Mouse (Mus musculus) kidney, embryonic 15.5 days (tissue): Measurements from ENCODE around the gene Txndc12. TPM values are rescaled to one million over a fixed set of nuclear protein-coding genes. Genes with fewer than 3 reads are reported as not detected.

ENCODE experiments used
- ATAC-seq: fragments of 200-750 bp; cut with Nextera tagmentation; replicated peaks from 2 replicates; pipeline ENCODE4 v1.8.0; 2017; ENCODE audit warnings: moderate TSS enrichment; ENCODE audit not compliant: low FRiP score
- H3K27ac ChIP-seq: fragments of 300-500 bp; sonication (generic); 2 replicates; pipeline ENCODE4 v1.5.1; 2015; ENCODE audit warnings: mild to moderate bottlenecking, inconsistent platforms
- H3K27me3 ChIP-seq: fragments of 300-500 bp; sonication (generic); 2 replicates; pipeline ENCODE4 v1.6.1; 2015; ENCODE audit warnings: inconsistent platforms
- H3K36me3 ChIP-seq: fragments of 300-500 bp; sonication (generic); 2 replicates; pipeline ENCODE4 v1.6.1; 2015; ENCODE audit warnings: inconsistent platforms
- H3K4me1 ChIP-seq: fragments of 300-500 bp; sonication (generic); 2 replicates; pipeline ENCODE4 v1.6.1; 2015; ENCODE audit warnings: inconsistent platforms
- H3K4me2 ChIP-seq: fragments of 300-500 bp; sonication (generic); 2 replicates; pipeline ENCODE4 v1.6.1; 2015; ENCODE audit warnings: moderate library complexity, mild to moderate bottlenecking, inconsistent platforms
- H3K4me3 ChIP-seq: fragments of 300-500 bp; sonication (generic); replicated peaks from 2 replicates; pipeline ENCODE4 v1.5.1; 2015; ENCODE audit warnings: mild to moderate bottlenecking, inconsistent platforms
- H3K9ac ChIP-seq: fragments of 300-500 bp; sonication (generic); 2 replicates; pipeline ENCODE4 v1.6.1; 2015; ENCODE audit warnings: mild to moderate bottlenecking, inconsistent platforms
- H3K9me3 ChIP-seq: fragments of 300-500 bp; sonication (generic); replicated peaks from 2 replicates; pipeline ENCODE4 v1.6.1; 2016; ENCODE audit warnings: inconsistent platforms
- WGBS: fragments of 180-500 bp; shearing (Covaris S2); methylation state at CpG from one replicate; pipeline ENCODE4 v1.1.7; 2015; ENCODE audit warnings: mixed read lengths; 5-methylcytosine and 5-hydroxymethylcytosine counted together
- polyA plus RNA-seq: library from polyadenylated mRNA; unstranded; fragments of >200 nt; fragmentation: Nextera tagmentation; extraction: Ambion mirVana; gene quantifications from 2 replicates; pipeline ENCODE4 v1.2.1, GENCODE M21; 2015

Txndc12 gene
- polyA plus RNA-seq, 1 experiment from 2014 or later: 112 TPM

- no peak for ATAC-seq
- no peak overlapping the region for H3K4me3 ChIP-seq
- no peaks in the 10 kb centered on the region for H3K27me3 ChIP-seq
- no peak overlapping the region for H3K27ac ChIP-seq
- H3K9ac ChIP-seq: no peak overlapping the region
- H3K4me2 ChIP-seq: no peak overlapping the region
- H3K36me3 ChIP-seq: peaks cover 24% of the 10 kb centered on the region
- H3K9me3 ChIP-seq: no peaks in the 10 kb centered on the region
- 82% methylated on average over 7 of the region's 7 CpGs for WGBS
- H3K4me1 ChIP-seq: no peaks in the 10 kb centered on the region
Observed at GRCm38 (mm10) chr4:108866806-108867205, 32.4 kb downstream of the Txndc12 start.

DNA sequence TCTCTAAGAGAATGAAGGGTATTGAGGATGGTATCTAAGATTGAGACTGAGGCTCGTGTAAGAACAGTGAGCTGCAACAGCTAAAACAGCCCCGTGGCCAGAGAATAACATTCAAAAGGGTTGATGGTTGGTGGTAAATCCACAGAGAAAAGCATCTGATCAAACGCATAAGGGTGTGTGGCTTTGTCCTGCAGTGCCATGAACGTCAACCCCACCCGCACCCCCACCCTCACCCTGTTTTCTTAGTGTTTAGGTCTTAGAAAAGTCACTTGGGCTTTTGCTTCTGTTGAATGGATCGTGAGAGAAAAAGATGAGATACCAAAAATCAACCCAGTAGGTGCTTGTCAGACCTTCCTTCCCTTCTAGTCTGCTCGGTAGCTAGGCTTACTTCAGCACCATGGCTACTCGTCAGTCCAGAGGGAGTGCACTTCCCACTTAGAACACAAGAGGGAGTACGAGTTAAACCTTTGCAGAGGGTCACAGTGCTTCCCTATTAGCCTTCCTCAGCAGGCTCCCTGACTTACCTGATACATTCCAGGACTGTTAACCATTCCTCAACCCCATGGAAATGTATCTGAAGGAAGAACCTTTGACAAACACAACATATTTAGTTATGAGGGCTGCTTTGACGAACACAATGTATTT is 35.5 kb downstream of the Txndc12 start:
- no peak overlapping the region for H3K27ac ChIP-seq
- no peak overlapping the region for H3K9ac ChIP-seq
- ATAC-seq: peak; percentile 69; the same call in 1 of the 2 replicates
- 38% methylated on average over 10 of the region's 10 CpGs for WGBS
- no peaks in the 10 kb centered on the region for H3K36me3 ChIP-seq
- H3K4me2 ChIP-seq: no peak overlapping the region
- no peaks in the 10 kb centered on the region for H3K27me3 ChIP-seq
- H3K9me3 ChIP-seq: no peaks in the 10 kb centered on the region
- H3K4me1 ChIP-seq: no peaks in the 10 kb centered on the region
- H3K4me3 ChIP-seq: no peak overlapping the region

DNA sequence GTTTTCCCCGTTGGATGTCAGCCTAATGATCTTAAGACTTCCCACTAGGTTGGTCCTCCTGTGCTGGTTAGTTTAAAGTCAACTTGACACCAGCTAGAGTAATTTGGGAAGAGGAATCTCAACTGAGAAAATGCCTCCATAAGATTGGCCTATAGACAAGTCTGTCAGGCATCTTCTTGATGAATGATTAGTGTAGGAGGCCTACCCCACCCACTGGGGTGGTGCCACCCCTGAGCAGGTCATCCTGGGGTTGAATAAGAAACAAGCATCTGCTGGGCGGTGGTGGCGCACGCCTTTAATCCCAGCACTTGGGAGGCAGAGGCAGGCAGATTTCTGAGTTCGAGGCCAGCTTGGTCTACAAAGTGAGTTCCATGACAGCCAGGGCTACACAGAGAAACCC is 39.3 kb downstream of the Txndc12 start:
- H3K9ac ChIP-seq: no peak overlapping the region
- H3K4me3 ChIP-seq: no peak overlapping the region
- 86% methylated on average over 5 of the region's 5 CpGs for WGBS
- ATAC-seq: no peak
- H3K9me3 ChIP-seq: no peaks in the 10 kb centered on the region
- H3K4me1 ChIP-seq: peaks cover 4% of the 10 kb centered on the region
- H3K36me3 ChIP-seq: no peaks in the 10 kb centered on the region
- H3K4me2 ChIP-seq: no peak overlapping the region
- H3K27me3 ChIP-seq: peaks cover 10% of the 10 kb centered on the region; the same call in 1 of the 2 replicates
- H3K27ac ChIP-seq: no peak overlapping the region

DNA sequence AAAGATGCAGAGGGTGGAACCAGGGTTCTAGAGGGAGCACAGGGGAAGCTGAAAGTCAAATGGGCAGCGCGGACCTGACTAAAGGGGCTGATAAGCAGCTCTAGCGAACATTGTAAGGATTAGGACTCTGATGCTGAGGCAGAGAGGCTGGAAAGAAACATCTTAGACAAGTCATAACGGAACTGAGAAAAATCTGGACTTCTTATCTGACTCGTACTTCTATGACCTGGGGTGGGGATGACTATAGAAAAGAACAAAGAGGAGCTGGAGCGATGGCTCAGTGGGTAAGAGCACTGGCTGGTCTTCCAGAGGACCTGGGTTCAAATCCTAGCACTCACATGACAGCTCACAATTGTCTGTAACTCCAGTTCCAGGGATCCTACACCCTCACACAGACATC is 43.5 kb downstream of the Txndc12 start:
- no peak overlapping the region for H3K4me3 ChIP-seq
- H3K27me3 ChIP-seq: peaks cover 15% of the 10 kb centered on the region
- H3K27ac ChIP-seq: no peak overlapping the region
- ATAC-seq: no peak
- no peak overlapping the region for H3K4me2 ChIP-seq
- no peak overlapping the region for H3K9ac ChIP-seq
- H3K36me3 ChIP-seq: no peaks in the 10 kb centered on the region
- no peaks in the 10 kb centered on the region for H3K9me3 ChIP-seq
- peaks cover 16% of the 10 kb centered on the region for H3K4me1 ChIP-seq
- WGBS: 82% methylated on average over 6 of the region's 6 CpGs

DNA sequence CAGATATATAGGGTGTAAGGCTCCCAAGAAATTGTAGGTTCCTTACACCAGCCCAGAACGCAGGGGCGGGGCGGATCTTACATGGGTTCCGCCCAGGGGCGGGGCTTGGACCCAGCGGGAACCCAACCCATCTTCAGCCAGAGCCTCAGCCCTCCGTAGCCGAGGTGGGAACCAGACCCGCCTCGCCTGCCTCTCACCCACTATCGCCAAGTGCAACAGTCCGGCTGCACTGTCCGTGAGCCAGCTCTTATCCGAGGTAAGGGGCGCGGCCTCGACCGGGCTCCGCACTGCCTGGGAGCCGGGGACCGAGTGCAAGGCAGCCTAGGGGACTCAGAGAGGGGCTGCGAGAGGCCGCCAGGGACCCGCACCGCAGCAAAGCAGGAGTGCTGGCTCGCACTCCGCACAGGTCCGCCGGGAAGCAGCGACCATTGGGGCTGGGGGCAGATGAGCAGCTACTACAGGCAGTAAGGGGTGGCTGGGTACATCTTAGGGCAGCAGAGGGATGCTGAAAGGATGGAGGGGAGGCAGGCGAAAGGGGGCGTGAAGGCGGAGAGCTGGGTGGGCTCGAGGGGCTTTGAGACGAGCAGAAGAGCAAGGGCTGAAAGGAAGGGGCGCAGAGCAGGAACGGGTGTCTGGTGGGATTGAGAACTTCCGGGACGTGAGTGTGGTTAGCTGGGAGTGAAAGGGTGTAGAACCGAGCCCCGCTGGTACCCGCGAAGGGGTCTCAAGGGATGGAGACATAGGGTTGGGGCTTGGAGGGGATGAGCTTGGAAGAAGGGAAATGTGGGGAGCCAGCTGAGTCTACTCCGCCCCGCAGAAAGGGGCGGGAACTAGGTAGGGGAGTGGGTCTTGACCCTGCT is 44.8 kb downstream of the Txndc12 start, which contains the start of gene Rab3b:
Gene Rab3b, plus strand, starts transcription at position 101 of the 860 bp plus-strand sequence.
- H3K4me1 ChIP-seq: peaks cover 16% of the 10 kb centered on the region

DNA sequence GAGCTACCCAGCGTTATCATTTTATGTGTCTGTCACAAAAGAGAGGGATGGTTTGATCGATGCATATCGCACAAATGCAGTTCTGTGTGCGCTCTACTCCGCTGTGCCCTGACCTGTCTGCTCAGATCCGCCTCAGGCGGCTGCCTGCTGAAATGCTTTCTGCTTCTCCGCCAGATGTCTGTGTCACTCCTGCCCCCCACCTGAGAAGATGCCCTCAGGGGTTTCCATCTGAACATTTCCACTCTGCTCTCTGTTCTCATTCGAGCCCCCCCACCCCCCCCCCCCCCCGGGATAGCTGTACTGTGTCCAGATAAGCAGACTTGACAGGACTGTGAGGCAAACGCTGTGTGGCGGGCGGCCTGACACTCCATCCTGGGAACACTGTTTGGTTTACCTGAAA is 49.4 kb downstream of the Txndc12 start:
- Histone ChIP-seq H3K36me3 (no peaks in the 10 kb centered on the region), H3K27me3 (peaks cover 5% of the 10 kb centered on the region), H3K4me1 (peaks cover 11% of the 10 kb centered on the region), H3K4me2 (no peak overlapping the region), H3K4me3 (no peak overlapping the region), H3K9me3 (no peaks in the 10 kb centered on the region), H3K27ac (no peak overlapping the region), H3K9ac (no peak overlapping the region)
- ATAC-seq: no peak
- 69% methylated on average over 13 of the region's 13 CpGs for WGBS

More for the DNA sequence above, 44.8 kb downstream of the Txndc12 start, which contains the start of gene Rab3b:
- H3K9ac ChIP-seq: peak within 1 kb of the TSS; percentile 56
- ATAC-seq: peak; percentile 95
- H3K4me3 ChIP-seq: peak within 1 kb of the TSS; percentile 60
- H3K27ac ChIP-seq: no peak within 1 kb of the TSS
- WGBS: under 1% methylated on average over 46 of the region's 46 CpGs
- peak within 1 kb of the TSS; percentile 100 for H3K4me2 ChIP-seq
- no peaks in the 10 kb centered on the region for H3K36me3 ChIP-seq
- H3K27me3 ChIP-seq: peaks cover 15% of the 10 kb centered on the region
- H3K9me3 ChIP-seq: no peaks in the 10 kb centered on the region

- H3K4me2 ChIP-seq: no peak overlapping the region
- no peak overlapping the region for H3K9ac ChIP-seq
- no peak overlapping the region for H3K27ac ChIP-seq
- no peak overlapping the region for H3K4me3 ChIP-seq
- ATAC-seq: no peak
- 88% methylated on average over 4 of the region's 4 CpGs for WGBS
- H3K4me1 ChIP-seq: no peaks in the 10 kb centered on the region
- no peaks in the 10 kb centered on the region for H3K9me3 ChIP-seq
- no peaks in the 10 kb centered on the region for H3K27me3 ChIP-seq
- H3K36me3 ChIP-seq: no peaks in the 10 kb centered on the region
Observed at GRCm38 (mm10) chr4:108887456-108887855, 53.1 kb downstream of the Txndc12 start.

DNA sequence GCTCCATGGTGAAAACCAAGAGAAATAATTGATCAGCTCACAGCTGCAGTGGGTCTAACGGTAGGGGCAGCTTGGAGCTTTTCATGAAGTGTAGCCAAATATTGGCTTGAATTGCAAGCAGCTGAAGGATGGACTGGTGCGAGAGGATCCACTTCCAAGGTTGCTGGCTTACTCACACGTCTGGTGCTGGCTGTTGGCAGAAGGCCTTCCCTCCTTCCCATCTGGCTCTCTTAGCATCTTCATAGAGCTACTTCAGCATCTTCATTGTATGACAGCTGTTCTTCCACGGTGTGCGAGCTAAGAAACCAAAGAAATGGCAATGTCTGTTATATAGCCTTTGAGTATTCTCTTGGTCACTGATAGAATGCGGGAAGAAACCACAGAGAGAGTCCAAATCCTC is 56.5 kb downstream of the Txndc12 start:
- H3K4me3 ChIP-seq: no peak overlapping the region
- ATAC-seq: no peak
- no peak overlapping the region for H3K27ac ChIP-seq
- H3K4me1 ChIP-seq: no peaks in the 10 kb centered on the region
- H3K27me3 ChIP-seq: no peaks in the 10 kb centered on the region
- H3K36me3 ChIP-seq: no peaks in the 10 kb centered on the region
- H3K4me2 ChIP-seq: no peak overlapping the region
- H3K9ac ChIP-seq: no peak overlapping the region
- no peaks in the 10 kb centered on the region for H3K9me3 ChIP-seq
- WGBS: 86% methylated on average over 6 of the region's 6 CpGs

DNA sequence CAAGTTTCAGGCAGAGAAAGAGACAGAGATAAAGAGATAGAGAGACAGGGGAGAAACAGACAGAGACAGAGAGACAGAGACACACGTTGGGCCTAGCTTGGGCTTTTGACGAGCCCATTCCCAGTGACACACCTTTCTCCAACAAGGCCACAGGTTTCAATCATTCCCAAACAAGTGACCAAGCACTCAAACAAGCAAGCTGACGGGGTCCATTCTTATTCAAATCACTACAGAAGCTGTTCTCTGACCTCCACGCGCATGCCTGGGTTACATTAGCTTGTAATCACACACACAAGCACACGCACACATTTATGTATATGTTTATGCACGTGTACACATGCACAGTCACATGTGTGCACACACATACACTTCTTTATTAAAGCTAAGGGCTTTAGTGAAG is 66.0 kb downstream of the Txndc12 start:
- H3K27ac ChIP-seq: no peak overlapping the region
- no peak for ATAC-seq
- H3K4me3 ChIP-seq: no peak overlapping the region
- WGBS: 85% methylated on average over 7 of the region's 7 CpGs
- no peaks in the 10 kb centered on the region for H3K36me3 ChIP-seq
- H3K4me1 ChIP-seq: no peaks in the 10 kb centered on the region
- H3K9me3 ChIP-seq: no peaks in the 10 kb centered on the region
- H3K27me3 ChIP-seq: no peaks in the 10 kb centered on the region
- H3K9ac ChIP-seq: no peak overlapping the region
- H3K4me2 ChIP-seq: no peak overlapping the region

DNA sequence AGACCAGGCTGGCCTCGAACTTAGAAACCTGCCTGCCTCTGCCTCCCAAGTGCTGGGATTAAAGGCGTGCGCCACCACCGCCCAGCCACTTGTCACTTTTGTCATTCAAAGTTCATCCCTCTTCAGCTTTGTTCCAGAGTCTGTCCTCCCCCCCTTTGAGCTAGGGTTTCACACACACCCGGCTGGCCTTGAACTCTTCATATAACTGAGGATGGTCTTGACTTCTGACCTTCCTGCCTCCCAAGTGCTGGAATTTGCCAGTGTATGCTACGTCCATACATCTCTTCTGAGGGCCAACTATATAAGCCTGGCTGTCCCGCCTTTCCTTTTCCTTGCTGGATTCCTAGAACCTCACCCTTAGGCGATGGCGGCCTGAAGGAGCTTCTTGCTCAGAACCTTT is 68.5 kb downstream of the Txndc12 start:
- H3K4me1 ChIP-seq: no peaks in the 10 kb centered on the region
- H3K27ac ChIP-seq: no peak overlapping the region
- 85% methylated on average over 9 of the region's 9 CpGs for WGBS
- H3K9ac ChIP-seq: no peak overlapping the region
- no peaks in the 10 kb centered on the region for H3K27me3 ChIP-seq
- no peak overlapping the region for H3K4me3 ChIP-seq
- no peaks in the 10 kb centered on the region for H3K36me3 ChIP-seq
- H3K4me2 ChIP-seq: no peak overlapping the region
- ATAC-seq: no peak
- no peaks in the 10 kb centered on the region for H3K9me3 ChIP-seq

GRCm38 (mm10) chr4:108903346-108903745 is 68.9 kb downstream of the Txndc12 start:
- Histone ChIP-seq H3K4me3 (no peak overlapping the region), H3K27ac (no peak overlapping the region), H3K9me3 (no peaks in the 10 kb centered on the region), H3K9ac (no peak overlapping the region), H3K4me2 (no peak overlapping the region), H3K4me1 (no peaks in the 10 kb centered on the region), H3K36me3 (no peaks in the 10 kb centered on the region), H3K27me3 (no peaks in the 10 kb centered on the region)
- no peak for ATAC-seq
- WGBS: 93% methylated on average over 9 of the region's 9 CpGs

DNA sequence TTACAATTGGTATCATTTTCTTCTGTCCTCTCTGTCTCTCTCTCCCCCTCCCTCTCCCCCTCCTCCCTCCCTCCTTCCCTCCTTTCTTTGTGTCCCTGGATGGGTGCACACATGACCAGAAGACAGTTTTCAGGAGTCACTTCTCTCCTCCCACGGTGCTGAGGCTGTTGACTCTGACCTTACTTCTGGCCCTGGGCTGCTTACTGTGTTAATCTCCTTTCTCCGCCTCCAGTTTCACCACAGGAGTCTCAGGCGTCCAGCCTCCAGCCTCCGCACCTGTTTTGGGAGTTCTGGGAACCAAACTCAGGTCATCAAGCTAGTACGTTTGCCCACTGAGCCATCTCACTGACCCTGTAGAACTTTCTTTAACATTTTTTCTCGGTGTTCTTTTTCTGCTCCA is 69.7 kb downstream of the Txndc12 start:
- H3K4me1 ChIP-seq: no peaks in the 10 kb centered on the region
- H3K9ac ChIP-seq: no peak overlapping the region
- no peak overlapping the region for H3K4me3 ChIP-seq
- no peak overlapping the region for H3K4me2 ChIP-seq
- 48% methylated on average over 6 of the region's 6 CpGs for WGBS
- H3K27ac ChIP-seq: no peak overlapping the region
- no peaks in the 10 kb centered on the region for H3K27me3 ChIP-seq
- H3K36me3 ChIP-seq: no peaks in the 10 kb centered on the region
- ATAC-seq: peak; percentile 58; the same call in 1 of the 2 replicates
- no peaks in the 10 kb centered on the region for H3K9me3 ChIP-seq
